Mouse (Mus musculus) G1E (cell line): ENCODE measurements around the gene Ntsr2. TPM values are rescaled to one million over a fixed set of nuclear protein-coding genes. Genes with fewer than 3 reads are reported as not detected.
"Not testable (repeated sequence)": the region's sequence is repeated elsewhere in the genome, so short reads cannot be mapped to it uniquely, and the experiment has no call there.

ENCODE experiments used
- ATAC-seq: 2 replicates; pipeline ENCODE4 v1.8.0; 2016; ENCODE audit warnings: mild to moderate bottlenecking; ENCODE audit not compliant: insufficient number of reproducible peaks, poor library complexity, low FRiP score, severe bottlenecking; ENCODE audit errors: extremely low read depth
- DNase-seq: peaks from one replicate; pipeline ENCODE4 v3.0.0; 2012; ENCODE audit warnings: low spot score
- H3K27me3 ChIP-seq: 2 replicates; pipeline ENCODE4 v1.6.1; 2012; ENCODE audit warnings: mild to moderate bottlenecking, low read length, inconsistent platforms; ENCODE audit not compliant: insufficient read depth
- H3K36me3 ChIP-seq: replicated peaks from 2 replicates; pipeline ENCODE3; 2012; ENCODE audit warnings: mild to moderate bottlenecking, inconsistent platforms
- H3K4me1 ChIP-seq: 2 replicates; pipeline ENCODE4 v1.6.1; 2012; ENCODE audit warnings: low read depth, low read length, inconsistent platforms, mixed read lengths; ENCODE audit not compliant: insufficient read depth
- H3K4me3 ChIP-seq: 2 replicates; pipeline ENCODE4 v1.5.1; 2012; ENCODE audit warnings: low read depth, mild to moderate bottlenecking, inconsistent platforms, low read length, moderate library complexity, mixed read lengths
- H3K9me3 ChIP-seq: replicated peaks from 2 replicates; pipeline ENCODE4 v1.6.1; 2012; ENCODE audit warnings: inconsistent platforms
- CTCF ChIP-seq: IDR thresholded peaks from 2 replicates; pipeline ENCODE4 v1.5.1; 2012; ENCODE audit warnings: low read depth, low read length, inconsistent platforms, mixed read lengths
- GATA1 ChIP-seq: IDR thresholded peaks from 2 replicates; pipeline ENCODE4 v1.6.1; 2012; ENCODE audit warnings: borderline replicate concordance, low read length, inconsistent platforms, mixed read lengths
- GATA2 ChIP-seq: IDR thresholded peaks from 2 replicates; pipeline ENCODE4 v1.6.1; 2012; ENCODE audit warnings: low read depth, low read length, inconsistent platforms, borderline replicate concordance
- POLR2AphosphoS5 ChIP-seq: IDR thresholded peaks from 2 replicates; pipeline ENCODE4 v1.6.1; 2012; ENCODE audit warnings: low read depth, low read length, inconsistent platforms; ENCODE audit not compliant: insufficient replicate concordance
- TAL1 ChIP-seq: conservative IDR thresholded peaks from 2 replicates; pipeline ENCODE4 v1.6.1; 2012; ENCODE audit warnings: low read depth, low read length, inconsistent platforms, mixed read lengths
- polyA plus RNA-seq: library from polyadenylated mRNA; stranded (reverse); fragments of >175 nt; gene quantifications from 2 replicates; pipeline ENCODE4 v1.2.3, GENCODE M21; 2012
- total RNA-seq, 2 experiments: library from RNA; stranded (forward) in 1 of 2; stranded (reverse) in 1 of 2; fragments of 200-1000 nt in 1 of 2; fragments of >200 nt in 1 of 2; fragmentation: Nextera tagmentation in 1 of 2; gene quantifications; 2 replicates each; pipeline ENCODE4 v1.2.3; 2014 to 2017

Ntsr2 gene
- total and polyA plus RNA-seq, 3 experiments: 0.05 TPM; not detected in 2

- DNase-seq (no peak), ATAC-seq (no peak)
- Histone ChIP-seq H3K9me3 (no peaks in the 10 kb centered on the region), H3K27me3 (peaks cover 8% of the 10 kb centered on the region; the same call in 1 of the 2 replicates), H3K4me3 (no peak overlapping the region), H3K4me1 (no peaks in the 10 kb centered on the region), H3K36me3 (no peaks in the 10 kb centered on the region)
- TF ChIP-seq GATA1 (no peak), POLR2AphosphoS5 (no peak), CTCF (no peak), TAL1 (no peak), GATA2 (no peak)
These were observed 41.6 kb downstream of the Ntsr2 start for GRCm38 (mm10) chr12:16694783-16695182.

GRCm38 (mm10) chr12:16695252-16695651, 42.1 kb downstream of the Ntsr2 start:
- H3K36me3 ChIP-seq, H3K4me1 ChIP-seq, H3K27me3 ChIP-seq, H3K9me3 ChIP-seq, ATAC-seq, DNase-seq, H3K4me3 ChIP-seq: not testable (repeated sequence)

GRCm38 (mm10) chr12:16696146-16696545, 43.0 kb downstream of the Ntsr2 start:
- Histone ChIP-seq H3K4me1 (no peaks in the 10 kb centered on the region), H3K27me3 (peaks cover 8% of the 10 kb centered on the region; the same call in 1 of the 2 replicates), H3K9me3 (no peaks in the 10 kb centered on the region), H3K36me3 (no peaks in the 10 kb centered on the region), H3K4me3 (no peak overlapping the region)
- ATAC-seq: no peak
- TF ChIP-seq GATA2 (no peak), POLR2AphosphoS5 (no peak), CTCF (no peak), TAL1 (no peak), GATA1 (no peak)
- DNase-seq: no peak

GRCm38 (mm10) chr12:16698691-16699090, 45.5 kb downstream of the Ntsr2 start:
- ATAC-seq (no peak), DNase-seq (no peak)
- H3K4me1 ChIP-seq: no peaks in the 10 kb centered on the region
- no peak overlapping the region for H3K4me3 ChIP-seq
- H3K9me3 ChIP-seq: no peaks in the 10 kb centered on the region
- peaks cover 11% of the 10 kb centered on the region; the same call in 1 of the 2 replicates for H3K27me3 ChIP-seq
- TF ChIP-seq GATA1 (no peak), TAL1 (no peak), CTCF (no peak), GATA2 (no peak), POLR2AphosphoS5 (no peak)
- H3K36me3 ChIP-seq: no peaks in the 10 kb centered on the region

Other genes with a start within 250 kb of the Ntsr2 start
- 23.1 and 25.9 TPM in 2 replicates for gene Lpin1, start 42.4 kb upstream of the Ntsr2 start, total RNA-seq (2014; fragmentation: Nextera tagmentation)
- gene Lpin1, start 42.4 kb upstream of the Ntsr2 start, total RNA-seq (2017): 19.2 and 19.6 TPM in 2 replicates
- 9.8 and 14.1 TPM in 2 replicates for gene Lpin1, start 42.4 kb upstream of the Ntsr2 start, polyA plus RNA-seq
- gene Greb1, start 147.5 kb downstream of the Ntsr2 start, total RNA-seq (2014; fragmentation: Nextera tagmentation): not detected in 2 replicates
- gene Greb1, start 147.5 kb downstream of the Ntsr2 start, total RNA-seq (2017): 0.17 and 0.87 TPM in 2 replicates
- not detected in 2 replicates for gene Greb1, start 147.5 kb downstream of the Ntsr2 start, polyA plus RNA-seq
- gene E2f6, start 157.6 kb downstream of the Ntsr2 start, total RNA-seq (2014; fragmentation: Nextera tagmentation): 27.8 and 34.4 TPM in 2 replicates
- gene E2f6, start 157.6 kb downstream of the Ntsr2 start, total RNA-seq (2017): 31.1 and 37.1 TPM in 2 replicates
- gene E2f6, start 157.6 kb downstream of the Ntsr2 start, polyA plus RNA-seq: 8.0 and 8.6 TPM in 2 replicates
- gene Rock2, start 241.5 kb downstream of the Ntsr2 start, total RNA-seq (2014; fragmentation: Nextera tagmentation): 78.0 and 78.8 TPM in 2 replicates
- gene Rock2, start 241.5 kb downstream of the Ntsr2 start, total RNA-seq (2017): 46.1 and 59.7 TPM in 2 replicates
- gene Rock2, start 241.5 kb downstream of the Ntsr2 start, polyA plus RNA-seq: 3.1 and 3.5 TPM in 2 replicates